Mouse (Mus musculus): ENCODE measurements around the gene Stradb. TPM values are rescaled to one million over a fixed set of nuclear protein-coding genes. Genes with fewer than 3 reads are reported as not detected.

Gene Stradb
- total RNA-seq (2023): 10.1 and 11.7 TPM in 2 replicates

DNA sequence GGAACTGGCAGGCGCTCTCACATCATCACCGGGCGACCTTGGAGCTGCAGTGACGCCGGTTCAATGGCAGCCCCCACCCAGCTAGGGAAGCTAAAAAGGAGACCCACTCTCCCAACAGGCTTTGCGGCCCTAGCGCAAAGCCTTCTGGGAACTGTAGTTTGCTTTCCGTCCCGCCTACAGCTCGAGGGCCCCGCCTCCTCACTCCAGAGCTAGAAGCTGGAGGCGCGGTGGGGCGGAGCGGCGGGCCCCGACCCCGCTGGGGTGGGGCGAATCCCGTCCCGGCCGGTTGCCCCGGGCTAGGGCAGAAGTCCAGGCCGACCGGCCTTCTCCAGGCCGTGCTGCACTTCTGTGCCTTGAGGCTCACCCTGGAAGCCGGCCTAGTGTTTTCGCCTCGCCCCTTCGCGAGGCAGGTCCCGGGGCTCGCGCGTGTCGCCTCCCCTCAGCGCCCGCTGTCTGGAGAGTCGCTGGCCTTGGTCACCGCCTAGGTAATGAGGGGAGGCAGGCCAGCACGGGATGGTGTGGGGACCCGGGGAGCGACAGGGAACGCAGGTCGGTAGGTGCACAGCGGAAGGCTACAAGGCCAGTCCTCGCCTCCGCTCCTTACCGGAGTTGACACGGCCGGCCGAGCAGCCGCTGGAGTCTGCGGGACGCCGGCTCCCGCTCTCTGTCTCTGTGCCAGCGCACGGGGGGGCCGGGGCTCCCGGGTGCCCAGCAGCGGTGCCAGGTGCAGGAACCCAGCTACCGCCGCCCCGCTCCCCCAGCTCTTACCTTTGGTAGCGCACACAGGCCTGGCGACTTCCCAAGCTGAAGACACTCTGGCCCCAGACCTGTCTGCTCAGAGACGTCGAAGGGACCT lies at the start of gene Stradb, which contains the start of gene Trak2:
Stradb (plus strand) TSS at position 157 of the 856 bp plus-strand sequence.
Trak2 (minus strand) TSS at position 65 of the 856 bp plus-strand sequence.

Other genes starting within 250 kb of the Stradb start
- 33.5 and 45.6 TPM in 2 replicates for gene Casp8, start 178.1 kb upstream of the Stradb start, total RNA-seq (2023)
- gene Trak2, start 92 bp upstream of the Stradb start, total RNA-seq (2023): 59.2 and 72.7 TPM in 2 replicates
- gene C2cd6, start 121.4 kb downstream of the Stradb start, total RNA-seq (2023): not detected in 2 replicates
- gene Tmem237, start 146.9 kb downstream of the Stradb start, total RNA-seq (2023): 2.9 and 3.6 TPM in 2 replicates
- gene Mpp4, start 189.9 kb downstream of the Stradb start, total RNA-seq (2023): 0.32 TPM in 1 of 2 replicates, not detected in the other